Mouse (Mus musculus) lung, adult 2 months (tissue): ENCODE data around the gene Pgp. TPM values are rescaled to one million over a fixed set of nuclear protein-coding genes. Genes with fewer than 3 reads are reported as not detected.
A peak's percentile ranks its signal among the peaks of the same experiment; 100 is the strongest.
"Not testable (repeated sequence)": the region's sequence is repeated elsewhere in the genome, so short reads cannot be mapped to it uniquely, and the experiment has no call there.

ENCODE experiments used
- DNase-seq: peaks from one replicate; pipeline ENCODE4 v3.0.0; 2022
- H3K4me1 ChIP-seq: fragments of 200-500 bp; 2 replicates; pipeline ENCODE4 v1.6.1; 2011; ENCODE audit warnings: low read length; ENCODE audit not compliant: control insufficient read depth, insufficient read depth
- H3K4me3 ChIP-seq: fragments of 200-500 bp; replicated peaks from 2 replicates; pipeline ENCODE3; 2011; ENCODE audit warnings: low read depth, mild to moderate bottlenecking, control low read depth, low read length; ENCODE audit errors: extremely low read depth
- CTCF ChIP-seq: fragments of 200-500 bp; IDR thresholded peaks from 2 replicates; pipeline ENCODE4 v1.5.1; 2011; ENCODE audit warnings: mild to moderate bottlenecking, low read length, control low read depth; ENCODE audit not compliant: insufficient read depth
- POLR2A ChIP-seq: fragments of 200-500 bp; IDR thresholded peaks from 2 replicates; pipeline ENCODE4 v1.6.1; 2011; ENCODE audit warnings: low read depth, mild to moderate bottlenecking, control low read depth, low read length, borderline replicate concordance; ENCODE audit errors: extremely low read depth
- WGBS: fragments of 180-500 bp; shearing (Covaris S2); methylation state at CpG from one replicate; pipeline ENCODE4 v1.1.7; 2018; 5-methylcytosine and 5-hydroxymethylcytosine counted together
- polyA plus RNA-seq: library from polyadenylated mRNA; depleted of rRNA; stranded (reverse); fragments of >200 nt; gene quantifications from 2 replicates; pipeline ENCODE4 v1.2.3, GENCODE M21; 2012

The Pgp gene
- polyA plus RNA-seq, 1 experiment = 39.5 TPM

DNA sequence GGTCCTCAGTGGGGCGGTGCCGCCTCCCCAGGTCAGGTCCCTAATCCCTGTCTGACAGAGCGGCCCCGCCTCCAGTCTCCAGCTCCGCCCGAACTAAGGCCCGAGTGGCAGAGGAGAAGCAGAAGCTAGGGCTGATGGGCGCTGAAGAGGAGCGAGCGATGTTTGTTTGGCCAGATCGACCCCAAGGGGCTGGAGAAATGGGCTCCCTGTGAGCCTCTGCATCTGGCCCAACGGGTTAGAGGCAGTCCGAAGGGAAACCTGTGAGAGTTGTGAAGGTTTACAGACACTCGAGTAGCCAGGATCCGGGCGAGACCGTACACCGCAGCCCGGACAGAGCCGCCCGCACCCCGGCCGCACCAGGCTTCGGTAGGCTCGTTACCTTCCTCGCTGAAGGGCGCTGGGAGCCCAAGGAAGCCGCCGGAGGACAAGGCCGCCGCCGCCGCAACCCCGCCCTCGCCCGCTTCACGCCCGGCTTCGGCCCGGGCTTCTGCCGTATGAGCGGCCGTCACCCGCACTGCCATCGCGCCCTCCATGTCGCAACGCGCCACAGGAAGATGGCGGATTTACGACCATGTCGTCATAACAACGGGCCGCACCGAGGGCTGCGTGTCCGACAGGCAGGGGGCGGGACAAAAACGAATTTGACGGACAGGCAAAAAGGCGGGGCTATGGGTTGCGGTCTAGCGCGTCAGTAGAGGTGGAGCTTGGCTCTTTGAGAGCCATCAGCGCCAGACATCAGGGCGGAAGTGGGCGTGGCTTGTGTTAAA, 15.3 kb upstream of the Pgp start:
- peak; percentile 99 for DNase-seq
- TF ChIP-seq POLR2A (peak; percentile 90; the same call in 1 of the 2 replicates), CTCF (no peak)
- peak overlapping the region; percentile 87 for H3K4me3 ChIP-seq
- no peaks in the 10 kb centered on the region; the same call in 1 of the 2 replicates for H3K4me1 ChIP-seq
- under 1% methylated on average over 67 of the region's 67 CpGs for WGBS

DNA sequence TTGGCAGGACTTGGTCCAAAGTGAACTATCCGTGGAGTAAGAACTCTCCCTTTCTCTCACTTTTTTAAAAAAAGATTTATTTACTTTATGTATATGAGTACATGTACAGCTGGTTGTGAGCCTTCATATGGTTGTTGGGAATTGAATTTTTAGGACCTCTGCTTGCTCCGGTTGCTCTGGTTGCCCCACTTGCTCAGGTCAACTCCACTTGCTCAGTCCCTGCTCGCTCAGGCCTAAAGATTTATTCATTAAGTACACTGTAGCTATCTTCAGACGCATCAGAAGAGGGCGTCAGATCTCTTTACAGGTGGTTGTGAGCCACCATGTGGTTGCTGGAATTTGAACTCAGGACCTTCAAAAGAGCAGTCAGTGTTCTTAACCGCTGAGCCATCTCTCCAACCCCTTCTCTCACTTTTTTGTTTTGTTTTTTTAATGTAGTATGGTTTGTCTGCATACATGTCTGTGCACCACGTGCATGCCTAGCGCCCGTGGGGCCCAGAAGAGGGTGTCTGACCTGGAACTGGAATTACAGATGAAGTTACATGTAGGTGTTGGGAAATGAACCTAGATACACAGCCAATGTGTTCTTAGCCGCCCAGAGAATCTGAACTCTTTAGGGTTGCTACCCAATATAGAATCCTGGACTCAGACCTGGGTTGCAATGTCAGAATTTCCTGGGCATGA, 14.5 kb upstream of the Pgp start:
- H3K4me1 ChIP-seq, DNase-seq, H3K4me3 ChIP-seq: not testable (repeated sequence)
- WGBS = 47% methylated on average over 10 of the region's 10 CpGs

DNA sequence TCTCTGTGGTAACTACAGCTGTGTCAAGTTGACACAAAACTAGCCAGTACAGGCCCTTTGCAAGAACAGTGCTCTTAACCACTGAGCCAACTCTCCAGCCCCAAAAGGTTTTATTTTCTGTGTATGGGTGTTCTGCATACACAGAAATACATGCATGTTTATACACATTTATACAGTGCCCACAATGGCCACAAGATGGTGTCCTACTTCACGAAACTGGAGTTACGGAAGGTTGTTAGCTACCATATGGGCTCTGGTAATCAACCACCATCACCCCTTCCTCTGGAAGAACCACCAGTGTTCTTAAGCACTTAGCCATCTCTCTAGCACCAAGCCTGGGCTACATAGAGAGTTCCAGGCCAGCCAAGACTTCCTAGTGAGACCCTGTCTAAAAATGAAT, 8.6 kb upstream of the Pgp start:
- Histone ChIP-seq H3K4me1 (no peaks in the 10 kb centered on the region), H3K4me3 (no peak overlapping the region)
- TF ChIP-seq CTCF = no peak
- TF ChIP-seq POLR2A = no peak
- 69% methylated on average over 2 of the region's 2 CpGs for WGBS
- DNase-seq = no peak

DNA sequence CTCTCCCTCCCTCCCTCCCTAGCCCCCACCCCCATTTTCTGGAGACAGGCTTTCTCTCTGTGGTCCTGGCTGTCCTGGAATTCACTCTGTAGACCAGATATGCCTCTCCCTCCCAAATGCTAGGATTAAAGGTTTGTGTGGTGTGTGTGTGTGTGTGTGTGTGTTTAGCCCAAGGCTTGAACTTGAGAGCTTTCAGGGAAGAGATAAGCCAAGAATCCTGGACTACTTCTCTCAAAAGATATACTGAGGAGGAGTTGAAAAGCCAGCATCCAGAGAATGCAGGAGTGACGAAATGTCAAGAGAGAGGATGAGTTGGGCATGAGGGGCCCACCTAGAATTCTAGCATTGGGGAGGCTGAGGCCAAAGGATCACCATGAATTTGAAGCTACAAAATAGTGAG, 7.3 kb upstream of the Pgp start:
- Histone ChIP-seq H3K4me3 (no peak overlapping the region), H3K4me1 (no peaks in the 10 kb centered on the region)
- TF ChIP-seq POLR2A (no peak), CTCF (no peak)
- 72% methylated on average over 1 of the region's 1 CpGs for WGBS
- DNase-seq = no peak

DNA sequence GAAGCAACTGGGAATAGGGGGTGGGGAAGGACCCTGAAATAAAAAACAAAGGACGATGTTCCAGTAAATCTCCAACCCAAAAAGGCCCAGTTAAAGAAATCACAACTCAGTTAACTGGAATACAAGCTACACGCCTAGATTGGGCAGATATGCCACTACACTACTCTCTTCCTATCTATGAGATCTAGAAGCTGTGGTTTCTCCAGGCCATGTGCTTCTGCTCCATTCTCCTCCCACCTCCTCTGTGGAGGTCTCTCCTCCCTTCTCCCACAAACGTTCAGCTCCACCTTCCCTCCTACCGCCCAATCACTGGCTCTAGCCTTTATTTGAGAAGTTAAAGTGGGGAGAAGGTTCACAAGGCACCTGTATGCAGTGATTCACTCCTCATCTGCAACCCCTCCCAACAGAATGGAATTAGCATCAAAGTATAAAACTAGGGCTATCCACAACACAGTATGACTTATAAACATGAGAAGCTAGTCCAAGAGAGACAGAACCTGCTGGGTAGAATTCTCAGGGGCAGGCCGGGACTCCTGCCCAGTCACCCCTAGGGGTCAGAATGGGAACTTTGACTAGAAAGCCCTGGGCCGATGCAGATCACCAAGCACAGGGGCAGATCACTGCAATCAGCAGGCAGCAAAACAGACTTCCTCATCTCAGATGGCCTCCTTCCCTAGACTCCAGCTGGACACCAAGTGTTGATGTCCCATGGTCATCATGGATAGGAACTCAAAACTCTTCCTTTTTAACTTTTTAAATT, 6.6 kb upstream of the Pgp start:
- Histone ChIP-seq H3K4me1 (no peaks in the 10 kb centered on the region), H3K4me3 (no peak overlapping the region)
- no peak for DNase-seq
- no peak for TF ChIP-seq CTCF
- TF ChIP-seq POLR2A = no peak
- 47% methylated on average over 6 of the region's 6 CpGs for WGBS

DNA sequence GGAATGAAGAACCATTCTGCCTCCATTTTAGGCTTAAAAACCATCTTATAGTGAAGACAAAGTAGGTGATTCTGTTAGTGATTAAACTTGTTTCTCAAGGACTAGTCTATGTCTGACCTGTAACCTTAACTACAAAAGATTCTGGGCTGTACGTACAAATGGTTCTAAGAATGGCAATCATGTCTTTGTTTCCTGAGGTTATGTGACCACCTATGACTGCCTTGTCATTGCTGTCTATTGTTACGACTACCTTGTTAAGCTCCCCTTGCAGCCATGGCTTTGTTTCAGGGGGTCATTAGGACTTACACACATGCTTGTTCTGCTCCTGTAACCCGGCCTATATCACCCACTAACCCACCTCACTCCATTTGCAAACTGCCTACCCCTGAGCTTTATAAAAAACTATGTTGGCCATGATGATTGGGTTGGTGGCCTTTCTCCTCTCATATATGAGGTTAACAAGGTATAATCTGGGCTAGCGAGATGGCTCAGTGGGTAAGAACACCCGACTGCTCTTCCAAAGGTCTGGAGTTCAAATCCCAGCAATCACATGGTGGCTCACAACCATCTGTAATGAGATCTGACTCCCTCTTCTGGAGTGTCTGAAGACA, 1.5 kb upstream of the Pgp start:
- no peak for TF ChIP-seq CTCF
- TF ChIP-seq POLR2A = no peak
- no peak overlapping the region for H3K4me3 ChIP-seq

DNA sequence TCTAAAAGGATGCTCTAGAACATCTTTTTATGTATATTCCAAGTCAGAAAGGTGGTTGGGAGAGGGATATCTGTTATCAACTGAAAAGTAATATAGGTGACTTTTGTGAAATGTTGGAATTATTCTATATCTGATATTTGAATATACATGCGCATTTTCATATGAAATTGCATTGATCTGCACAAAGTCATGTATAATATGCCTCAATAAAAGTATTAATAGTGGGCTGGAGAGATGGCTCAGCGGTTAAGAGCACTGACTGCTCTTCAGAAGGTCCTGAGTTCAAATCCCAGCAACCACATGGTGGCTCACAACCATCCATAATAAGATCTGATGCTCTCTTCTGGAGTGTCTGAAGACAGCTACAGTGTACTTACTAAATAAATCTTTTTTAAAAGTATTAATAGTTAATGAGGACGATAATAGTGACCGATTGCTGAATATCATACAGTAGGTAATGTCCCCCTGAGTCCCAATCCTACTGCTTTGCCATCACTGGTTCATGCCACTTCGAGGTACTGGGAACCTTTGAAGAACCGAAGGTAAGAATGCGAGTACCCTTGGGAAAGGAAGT, 769 bp upstream of the Pgp start:
- WGBS = 17% methylated on average over 7 of the region's 7 CpGs
- DNase-seq = no peak
- Histone ChIP-seq H3K4me1 (peaks cover 17% of the 10 kb centered on the region), H3K4me3 (peak overlapping the region; percentile 62)
- TF ChIP-seq POLR2A = no peak
- no peak for TF ChIP-seq CTCF

More for the DNA sequence above, 1.5 kb upstream of the Pgp start:
- peaks cover 17% of the 10 kb centered on the region for H3K4me1 ChIP-seq
- 93% methylated on average over 5 of the region's 5 CpGs for WGBS
- no peak for DNase-seq

DNA sequence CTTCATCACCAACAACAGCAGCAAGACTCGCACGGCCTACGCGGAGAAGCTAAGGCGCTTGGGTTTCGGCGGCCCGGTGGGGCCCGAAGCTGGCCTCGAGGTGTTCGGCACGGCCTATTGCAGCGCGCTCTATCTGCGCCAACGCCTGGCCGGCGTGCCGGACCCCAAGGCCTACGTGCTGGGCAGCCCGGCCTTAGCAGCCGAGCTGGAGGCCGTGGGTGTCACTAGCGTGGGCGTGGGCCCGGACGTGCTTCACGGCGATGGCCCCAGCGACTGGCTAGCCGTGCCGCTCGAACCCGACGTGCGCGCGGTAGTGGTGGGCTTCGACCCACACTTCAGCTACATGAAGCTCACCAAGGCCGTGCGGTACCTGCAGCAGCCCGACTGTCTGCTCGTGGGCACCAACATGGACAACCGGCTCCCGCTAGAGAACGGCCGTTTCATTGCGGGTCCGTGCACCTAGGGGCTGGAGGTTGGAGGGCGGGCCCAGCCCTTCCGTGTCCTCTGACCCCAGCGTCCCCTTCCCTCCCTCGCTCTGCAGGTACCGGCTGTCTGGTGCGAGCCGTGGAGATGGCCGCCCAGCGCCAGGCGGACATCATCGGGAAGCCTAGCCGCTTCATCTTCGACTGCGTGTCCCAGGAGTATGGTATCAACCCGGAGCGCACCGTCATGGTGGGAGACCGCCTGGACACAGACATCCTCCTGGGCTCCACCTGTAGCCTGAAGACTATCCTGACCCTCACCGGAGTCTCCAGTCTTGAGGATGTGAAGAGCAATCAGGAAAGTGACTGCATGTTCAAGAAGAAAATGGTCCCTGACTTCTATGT, 722 bp downstream of the Pgp start:
- 1% methylated on average over 68 of the region's 68 CpGs for WGBS
- no peak for DNase-seq
- Histone ChIP-seq H3K4me1 (peaks cover 17% of the 10 kb centered on the region), H3K4me3 (peak overlapping the region; percentile 83)
- no peak for TF ChIP-seq CTCF
- TF ChIP-seq POLR2A = no peak

DNA sequence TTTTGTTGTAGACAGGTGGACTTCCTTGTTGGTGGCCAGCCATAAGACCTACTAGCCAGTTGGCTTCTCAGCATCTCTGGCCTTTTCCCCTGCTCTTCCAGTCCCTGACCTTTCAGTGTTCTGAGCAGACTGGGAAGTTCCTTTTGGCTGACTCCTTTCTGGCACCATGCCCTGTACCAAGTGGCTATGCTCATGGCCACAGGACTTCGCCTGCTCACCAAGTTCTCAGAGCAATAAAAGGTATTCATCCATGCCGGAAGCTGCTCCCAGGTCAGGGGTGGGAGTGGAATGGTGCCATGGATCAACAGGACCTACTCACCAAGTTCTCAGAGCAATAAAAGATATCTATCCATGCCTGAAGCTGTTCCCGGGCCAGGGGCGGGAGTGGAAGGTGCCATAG, 2.3 kb downstream of the Pgp start:
- H3K4me3 ChIP-seq = no peak overlapping the region
- DNase-seq = peak; percentile 48
- WGBS = 53% methylated on average over 4 of the region's 4 CpGs
- peaks cover 17% of the 10 kb centered on the region for H3K4me1 ChIP-seq
- TF ChIP-seq POLR2A = no peak
- TF ChIP-seq CTCF = no peak
